Mouse (Mus musculus) liver, adult 2 months (tissue): Measurements from ENCODE around the gene Crip1. TPM values are rescaled to one million over a fixed set of nuclear protein-coding genes. Genes with fewer than 3 reads are reported as not detected.

ENCODE experiments used
- DNase-seq: peaks from one replicate; pipeline ENCODE4 v3.0.0-alpha.2; 2011; ENCODE audit warnings: low read depth, low spot score; ENCODE audit errors: extremely low read depth
- H3K27ac ChIP-seq: fragments of 200-500 bp; replicated peaks from 2 replicates; pipeline ENCODE4 v1.5.1; 2012; ENCODE audit warnings: low read depth, mild to moderate bottlenecking, control low read depth, inconsistent platforms, low read length; ENCODE audit not compliant: insufficient read depth
- H3K27me3 ChIP-seq: fragments of 200-500 bp; 2 replicates; pipeline ENCODE4 v1.6.1; 2012; ENCODE audit warnings: mild to moderate bottlenecking, moderate library complexity, low read length, inconsistent platforms; ENCODE audit not compliant: control insufficient read depth, insufficient read depth
- H3K36me3 ChIP-seq: fragments of 200-500 bp; 2 replicates; pipeline ENCODE4 v1.6.1; 2012; ENCODE audit warnings: low read length, inconsistent platforms; ENCODE audit not compliant: control insufficient read depth, insufficient read depth
- H3K4me1 ChIP-seq: fragments of 200-500 bp; 2 replicates; pipeline ENCODE4 v1.6.1; 2011; ENCODE audit warnings: low read length; ENCODE audit not compliant: control insufficient read depth, insufficient read depth
- H3K4me3 ChIP-seq: fragments of 200-500 bp; 2 replicates; pipeline ENCODE4 v1.5.1; 2011; ENCODE audit warnings: low read depth, mild to moderate bottlenecking, control low read depth, low read length, moderate library complexity; ENCODE audit not compliant: insufficient read depth
- H3K79me2 ChIP-seq: fragments of 200-500 bp; 2 replicates; pipeline ENCODE4 v1.6.1; 2012; ENCODE audit warnings: inconsistent platforms, mild to moderate bottlenecking, low read length, moderate library complexity; ENCODE audit not compliant: control insufficient read depth, insufficient read depth
- H3K9ac ChIP-seq: fragments of 200-500 bp; 2 replicates; pipeline ENCODE4 v1.6.1; 2012; ENCODE audit warnings: low read depth, mild to moderate bottlenecking, control low read depth, inconsistent platforms, low read length
- CTCF ChIP-seq: fragments of 200-500 bp; IDR thresholded peaks from 2 replicates; pipeline ENCODE4 v1.5.1; 2011; ENCODE audit warnings: low read depth, low read length, control low read depth
- POLR2A ChIP-seq: fragments of 200-500 bp; IDR thresholded peaks from 2 replicates; pipeline ENCODE4 v1.6.1; 2011; ENCODE audit warnings: low read length, control low read depth; ENCODE audit not compliant: insufficient read depth; ENCODE audit errors: extremely low read depth
- WGBS: fragments of 180-500 bp; shearing (Covaris S2); methylation state at CpG from one replicate; pipeline ENCODE4 v1.1.7; 2018; 5-methylcytosine and 5-hydroxymethylcytosine counted together
- polyA plus RNA-seq: library from polyadenylated mRNA; depleted of rRNA; stranded (reverse); fragments of >200 nt; gene quantifications from 2 replicates; pipeline ENCODE4 v1.2.3, GENCODE M21; 2012
- total RNA-seq: library from RNA; depleted of rRNA; stranded (reverse); fragments of >200 nt; gene quantifications from 2 replicates; pipeline ENCODE4 v1.2.3, GENCODE M21; 2014

The Crip1 gene
- total and polyA plus RNA-seq, 2 experiments, result 22.2 to 25.0 TPM

DNA sequence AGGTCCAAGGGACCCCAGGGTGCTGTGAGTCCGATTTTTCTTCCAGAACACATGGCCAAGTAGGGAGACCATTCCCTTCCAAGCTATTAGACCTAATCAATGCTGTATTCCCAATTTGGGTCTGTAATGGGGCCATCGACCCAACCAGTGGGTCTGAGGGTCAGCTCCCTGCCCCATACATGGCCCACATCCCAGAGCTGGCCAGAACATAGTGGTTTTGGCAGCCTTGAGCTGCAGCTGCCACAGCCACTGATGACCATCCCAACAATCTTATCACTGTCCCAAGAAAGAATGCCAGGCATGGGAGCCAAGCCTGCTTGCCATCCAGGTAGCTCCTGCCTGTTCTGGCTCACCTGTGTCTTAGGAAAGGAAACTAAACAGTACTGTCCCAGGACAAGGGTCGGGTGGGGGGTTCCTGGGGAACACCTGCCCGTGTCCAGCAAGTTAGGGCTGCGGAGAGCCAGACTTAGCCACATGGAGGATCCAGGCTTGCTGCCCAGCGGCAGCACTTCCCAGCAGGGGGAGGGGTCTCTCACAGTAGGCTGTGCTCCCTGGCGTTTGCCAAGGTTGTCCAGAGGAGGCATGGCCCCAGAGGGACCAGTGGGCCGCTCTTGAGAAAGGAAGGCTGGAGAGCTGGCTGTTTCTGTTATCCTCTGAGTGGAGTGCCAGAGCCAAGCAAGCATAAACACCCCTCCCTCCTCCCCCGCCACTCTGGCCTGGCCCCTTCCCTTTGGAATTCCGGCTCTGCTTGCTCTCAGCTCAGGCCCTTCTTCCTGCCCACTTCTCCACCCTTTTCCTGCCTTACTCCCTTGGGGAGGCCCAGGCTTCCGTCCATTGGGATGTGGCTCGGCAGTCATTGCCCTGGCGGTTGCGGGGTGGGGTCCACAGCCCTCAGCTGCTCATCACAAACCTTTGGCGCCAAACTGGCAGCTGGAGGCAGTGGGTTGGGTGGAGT lies 3.8 kb upstream of the Crip1 start:
- Histone ChIP-seq H3K27me3 (no peaks in the 10 kb centered on the region), H3K79me2 (no peaks in the 10 kb centered on the region), H3K9ac (peak overlapping the region; percentile 61), H3K4me3 (peak overlapping the region; percentile 98), H3K36me3 (no peaks in the 10 kb centered on the region; the same call in 1 of the 2 replicates), H3K27ac (peak overlapping the region; percentile 94), H3K4me1 (peaks cover 5% of the 10 kb centered on the region)
- TF ChIP-seq POLR2A, result 0 out of 2 replicates have a peak, but pooled peaks have one; percentile 11
- no peak for TF ChIP-seq CTCF
- peak; percentile 98 for DNase-seq
- 21% methylated on average over 15 of the region's 15 CpGs for WGBS

GRCm38 (mm10) chr12:113143164-113143563 lies 3.0 kb upstream of the Crip1 start:
- H3K36me3 ChIP-seq, result no peaks in the 10 kb centered on the region; the same call in 1 of the 2 replicates
- H3K4me1 ChIP-seq, result peaks cover 5% of the 10 kb centered on the region
- peak overlapping the region; percentile 45 for H3K27ac ChIP-seq
- H3K79me2 ChIP-seq, result no peaks in the 10 kb centered on the region
- 62% methylated on average over 7 of the region's 7 CpGs for WGBS
- TF ChIP-seq CTCF (no peak), POLR2A (no peak)
- H3K4me3 ChIP-seq, result peak overlapping the region; percentile 43
- H3K9ac ChIP-seq, result peak overlapping the region; percentile 37
- no peaks in the 10 kb centered on the region for H3K27me3 ChIP-seq
- no peak for DNase-seq

- no peak overlapping the region for H3K4me3 ChIP-seq
- peak; percentile 27 for DNase-seq
- H3K27me3 ChIP-seq, result no peaks in the 10 kb centered on the region
- peaks cover 5% of the 10 kb centered on the region for H3K4me1 ChIP-seq
- H3K79me2 ChIP-seq, result no peaks in the 10 kb centered on the region
- no peak overlapping the region for H3K9ac ChIP-seq
- no peaks in the 10 kb centered on the region; the same call in 1 of the 2 replicates for H3K36me3 ChIP-seq
- TF ChIP-seq POLR2A, result no peak
- TF ChIP-seq CTCF, result peak; percentile 79
- H3K27ac ChIP-seq, result no peak overlapping the region
- 81% methylated on average over 20 of the region's 20 CpGs for WGBS
Observed at GRCm38 (mm10) chr12:113144001-113144756, 1.9 kb upstream of the Crip1 start.

- H3K9ac ChIP-seq, result no peak overlapping the region
- H3K4me3 ChIP-seq, result no peak overlapping the region
- H3K79me2 ChIP-seq, result no peaks in the 10 kb centered on the region
- no peaks in the 10 kb centered on the region for H3K27me3 ChIP-seq
- H3K4me1 ChIP-seq, result peaks cover 5% of the 10 kb centered on the region
- H3K27ac ChIP-seq, result no peak overlapping the region
- no peak for DNase-seq
- no peak for TF ChIP-seq CTCF
- TF ChIP-seq POLR2A, result no peak
- no peaks in the 10 kb centered on the region; the same call in 1 of the 2 replicates for H3K36me3 ChIP-seq
- WGBS, result 88% methylated on average over 16 of the region's 16 CpGs
Observed at GRCm38 (mm10) chr12:113144886-113145285, 1.2 kb upstream of the Crip1 start.

GRCm38 (mm10) chr12:113145591-113145990 lies 525 bp upstream of the Crip1 start:
- H3K27ac ChIP-seq, result no peak overlapping the region
- WGBS, result 75% methylated on average over 5 of the region's 5 CpGs
- no peak for TF ChIP-seq CTCF
- TF ChIP-seq POLR2A, result no peak
- no peak for DNase-seq
- no peaks in the 10 kb centered on the region; the same call in 1 of the 2 replicates for H3K36me3 ChIP-seq
- no peaks in the 10 kb centered on the region for H3K27me3 ChIP-seq
- no peak overlapping the region for H3K4me3 ChIP-seq
- no peak overlapping the region for H3K9ac ChIP-seq
- peaks cover 5% of the 10 kb centered on the region for H3K4me1 ChIP-seq
- H3K79me2 ChIP-seq, result no peaks in the 10 kb centered on the region
